Mouse (Mus musculus): Measurements from ENCODE around the gene Akap8l. TPM values are rescaled to one million over a fixed set of nuclear protein-coding genes. Genes with fewer than 3 reads are reported as not detected.

The Akap8l gene
- polyA plus RNA-seq, 1 experiment: 32.7 TPM

GRCm38 (mm10) chr17:32321836-32322235, 28.6 kb downstream of the Akap8l start:
- no peak for TF ChIP-seq POLR2A (IDR thresholded peaks at IDR 0.05; ENCODE audit: low read depth, low read length)
- no peak for TF ChIP-seq CTCF (IDR thresholded peaks at IDR 0.05; ENCODE audit: borderline replicate concordance, insufficient read depth, low read length)
- peaks cover 3% of the 10 kb centered on the region for H3K4me1 ChIP-seq (ENCODE audit: control insufficient read depth, insufficient read depth, low read length)
- H3K27ac ChIP-seq (ENCODE audit: insufficient read depth, low read length): peak overlapping the region; percentile 66; the same call in 1 of the 2 replicates
- H3K4me3 ChIP-seq (ENCODE audit: insufficient read depth, low read length): peak overlapping the region; percentile 76

- Histone ChIP-seq H3K4me3 (ENCODE audit: insufficient read depth, low read length) (peak overlapping the region; percentile 76), H3K27ac (ENCODE audit: insufficient read depth, low read length) (peak overlapping the region; percentile 66), H3K4me1 (ENCODE audit: control insufficient read depth, insufficient read depth, low read length) (peaks cover 3% of the 10 kb centered on the region)
- TF ChIP-seq CTCF (IDR thresholded peaks at IDR 0.05; ENCODE audit: borderline replicate concordance, insufficient read depth, low read length) (no peak), POLR2A (IDR thresholded peaks at IDR 0.05; ENCODE audit: low read depth, low read length) (peak; percentile 76)
Measured at GRCm38 (mm10) chr17:32321390-32321734, 29.0 kb downstream of the Akap8l start.

- Histone ChIP-seq H3K4me1 (ENCODE audit: control insufficient read depth, insufficient read depth, low read length) (peaks cover 3% of the 10 kb centered on the region), H3K4me3 (ENCODE audit: insufficient read depth, low read length) (peak within 1 kb of the TSS; percentile 76), H3K27ac (ENCODE audit: insufficient read depth, low read length) (peak within 1 kb of the TSS; percentile 81)
- peak; percentile 92 for TF ChIP-seq POLR2A (IDR thresholded peaks at IDR 0.05; ENCODE audit: low read depth, low read length)
- TF ChIP-seq CTCF (IDR thresholded peaks at IDR 0.05; ENCODE audit: borderline replicate concordance, insufficient read depth, low read length): no peak
Measured at GRCm38 (mm10) chr17:32320597-32321389, 29.6 kb downstream of the Akap8l start, which contains the start of gene Akap8. Akap8 (minus strand) TSS chr17:32321238.

- Histone ChIP-seq H3K4me1 (ENCODE audit: control insufficient read depth, insufficient read depth, low read length) (peaks cover 3% of the 10 kb centered on the region), H3K4me3 (ENCODE audit: insufficient read depth, low read length) (peak overlapping the region; percentile 69), H3K27ac (ENCODE audit: insufficient read depth, low read length) (peak overlapping the region; percentile 81; the same call in 1 of the 2 replicates)
- no peak for TF ChIP-seq POLR2A (IDR thresholded peaks at IDR 0.05; ENCODE audit: low read depth, low read length)
- no peak for TF ChIP-seq CTCF (IDR thresholded peaks at IDR 0.05; ENCODE audit: borderline replicate concordance, insufficient read depth, low read length)
Measured at GRCm38 (mm10) chr17:32319950-32320349, 30.5 kb downstream of the Akap8l start.

- Histone ChIP-seq H3K27ac (ENCODE audit: insufficient read depth, low read length) (no peak overlapping the region), H3K4me1 (ENCODE audit: control insufficient read depth, insufficient read depth, low read length) (peaks cover 3% of the 10 kb centered on the region), H3K4me3 (ENCODE audit: insufficient read depth, low read length) (no peak overlapping the region)
- TF ChIP-seq POLR2A (IDR thresholded peaks at IDR 0.05; ENCODE audit: low read depth, low read length) (no peak), CTCF (IDR thresholded peaks at IDR 0.05; ENCODE audit: borderline replicate concordance, insufficient read depth, low read length) (no peak)
Measured at GRCm38 (mm10) chr17:32317708-32318107, 32.7 kb downstream of the Akap8l start.

GRCm38 (mm10) chr17:32317032-32317431, 33.4 kb downstream of the Akap8l start:
- H3K4me1 ChIP-seq (ENCODE audit: control insufficient read depth, insufficient read depth, low read length): peaks cover 3% of the 10 kb centered on the region
- H3K27ac ChIP-seq (ENCODE audit: insufficient read depth, low read length): no peak overlapping the region
- H3K4me3 ChIP-seq (ENCODE audit: insufficient read depth, low read length): no peak overlapping the region
- TF ChIP-seq POLR2A (IDR thresholded peaks at IDR 0.05; ENCODE audit: low read depth, low read length) (no peak), CTCF (IDR thresholded peaks at IDR 0.05; ENCODE audit: borderline replicate concordance, insufficient read depth, low read length) (no peak)

- no peak overlapping the region for H3K27ac ChIP-seq (ENCODE audit: insufficient read depth, low read length)
- TF ChIP-seq POLR2A (IDR thresholded peaks at IDR 0.05; ENCODE audit: low read depth, low read length) (no peak), CTCF (IDR thresholded peaks at IDR 0.05; ENCODE audit: borderline replicate concordance, insufficient read depth, low read length) (no peak)
- peaks cover 3% of the 10 kb centered on the region for H3K4me1 ChIP-seq (ENCODE audit: control insufficient read depth, insufficient read depth, low read length)
- no peak overlapping the region for H3K4me3 ChIP-seq (ENCODE audit: insufficient read depth, low read length)
Measured at GRCm38 (mm10) chr17:32315560-32315959, 34.8 kb downstream of the Akap8l start.

GRCm38 (mm10) chr17:32313892-32314291, 36.5 kb downstream of the Akap8l start:
- TF ChIP-seq POLR2A (IDR thresholded peaks at IDR 0.05; ENCODE audit: low read depth, low read length) (no peak), CTCF (IDR thresholded peaks at IDR 0.05; ENCODE audit: borderline replicate concordance, insufficient read depth, low read length) (no peak)
- no peak overlapping the region for H3K4me3 ChIP-seq (ENCODE audit: insufficient read depth, low read length)
- H3K4me1 ChIP-seq (ENCODE audit: control insufficient read depth, insufficient read depth, low read length): no peaks in the 10 kb centered on the region
- H3K27ac ChIP-seq (ENCODE audit: insufficient read depth, low read length): no peak overlapping the region

GRCm38 (mm10) chr17:32312801-32313200, 37.6 kb downstream of the Akap8l start:
- TF ChIP-seq POLR2A (IDR thresholded peaks at IDR 0.05; ENCODE audit: low read depth, low read length) (no peak), CTCF (IDR thresholded peaks at IDR 0.05; ENCODE audit: borderline replicate concordance, insufficient read depth, low read length) (no peak)
- no peak overlapping the region for H3K4me3 ChIP-seq (ENCODE audit: insufficient read depth, low read length)

GRCm38 (mm10) chr17:32307963-32308362, 42.4 kb downstream of the Akap8l start:
- TF ChIP-seq POLR2A (IDR thresholded peaks at IDR 0.05; ENCODE audit: low read depth, low read length): no peak
- TF ChIP-seq CTCF (IDR thresholded peaks at IDR 0.05; ENCODE audit: borderline replicate concordance, insufficient read depth, low read length): no peak
- H3K4me3 ChIP-seq (ENCODE audit: insufficient read depth, low read length): no peak overlapping the region
- H3K27ac ChIP-seq (ENCODE audit: insufficient read depth, low read length): no peak overlapping the region
- H3K4me1 ChIP-seq (ENCODE audit: control insufficient read depth, insufficient read depth, low read length): no peaks in the 10 kb centered on the region

More at GRCm38 (mm10) chr17:32312801-32313200, 37.6 kb downstream of the Akap8l start:
- H3K27ac ChIP-seq (ENCODE audit: insufficient read depth, low read length): no peak overlapping the region
- H3K4me1 ChIP-seq (ENCODE audit: control insufficient read depth, insufficient read depth, low read length): no peaks in the 10 kb centered on the region
